Mouse (Mus musculus): ENCODE data around the gene Bcl2l11. TPM values are rescaled to one million over a fixed set of nuclear protein-coding genes. Genes with fewer than 3 reads are reported as not detected.
"Not testable (repeated sequence)": the region's sequence is repeated elsewhere in the genome, so short reads cannot be mapped to it uniquely, and the experiment has no call there.

The Bcl2l11 gene
- polyA plus RNA-seq, 1 experiment, result 5.2 TPM

DNA sequence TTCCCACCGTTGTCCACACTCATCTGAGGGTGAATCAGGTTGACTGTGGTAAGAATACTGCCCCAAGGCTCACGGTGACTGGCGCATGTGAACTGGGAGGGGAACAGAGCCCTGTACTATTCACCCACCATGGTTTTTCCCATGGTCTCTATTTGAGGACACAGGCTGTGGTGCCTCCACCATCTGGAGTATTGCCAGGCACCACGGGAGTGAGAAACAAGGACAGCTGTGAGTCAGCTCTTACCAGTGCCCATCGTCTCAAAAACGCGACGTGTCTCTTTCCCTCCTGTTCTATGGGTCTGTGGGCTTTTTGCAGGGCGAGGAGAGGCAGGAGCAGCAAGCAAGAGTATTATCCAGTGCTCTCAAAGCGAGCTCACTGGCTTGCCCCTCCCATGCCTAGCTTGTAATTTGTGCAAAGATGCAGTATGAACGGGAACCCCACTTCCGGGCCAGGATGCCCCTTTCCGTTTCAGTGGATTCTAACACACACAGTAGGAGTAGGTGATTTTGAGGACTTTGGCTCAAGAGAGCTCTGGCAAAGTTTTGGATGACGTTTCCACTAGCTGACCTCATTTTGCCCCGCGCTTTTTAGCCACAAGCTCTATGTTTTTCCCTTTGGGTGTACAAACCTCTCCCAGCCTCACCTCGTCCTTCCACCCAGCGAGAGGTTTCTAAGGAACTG is 53.4 kb downstream of the Bcl2l11 start:
- TF ChIP-seq CTCF (IDR thresholded peaks at IDR 0.05; ENCODE audit: borderline replicate concordance, insufficient read depth, low read depth, low read length) (no peak), POLR2A (IDR thresholded peaks at IDR 0.05; ENCODE audit: borderline replicate concordance, insufficient read depth, low read length) (no peak)

GRCm38 (mm10) chr2:128179808-128180379 is 54.1 kb downstream of the Bcl2l11 start:
- H3K27ac ChIP-seq (ENCODE audit: insufficient read depth, low read length), result no peak overlapping the region
- no peak overlapping the region for H3K4me3 ChIP-seq (replicated peaks; ENCODE audit: insufficient read depth, low read depth, low read length)
- no peak for TF ChIP-seq CTCF (IDR thresholded peaks at IDR 0.05; ENCODE audit: borderline replicate concordance, insufficient read depth, low read depth, low read length)
- no peak for TF ChIP-seq POLR2A (IDR thresholded peaks at IDR 0.05; ENCODE audit: borderline replicate concordance, insufficient read depth, low read length)
- H3K27me3 ChIP-seq (ENCODE audit: control insufficient read depth, insufficient read depth, low read length), result no peaks in the 10 kb centered on the region
- 72% methylated on average over 9 of the region's 9 CpGs for WGBS
- H3K4me1 ChIP-seq (ENCODE audit: control insufficient read depth, insufficient read depth, low read length), result peaks cover 23% of the 10 kb centered on the region
- DNase-seq, result no peak

More for the DNA sequence above, 53.4 kb downstream of the Bcl2l11 start:
- H3K27me3 ChIP-seq (ENCODE audit: control insufficient read depth, insufficient read depth, low read length), result no peaks in the 10 kb centered on the region
- no peak for DNase-seq
- 35% methylated on average over 18 of the region's 18 CpGs for WGBS
- no peak overlapping the region for H3K27ac ChIP-seq (ENCODE audit: insufficient read depth, low read length)
- H3K4me1 ChIP-seq (ENCODE audit: control insufficient read depth, insufficient read depth, low read length), result peaks cover 23% of the 10 kb centered on the region
- no peak overlapping the region for H3K4me3 ChIP-seq (replicated peaks; ENCODE audit: insufficient read depth, low read depth, low read length)

DNA sequence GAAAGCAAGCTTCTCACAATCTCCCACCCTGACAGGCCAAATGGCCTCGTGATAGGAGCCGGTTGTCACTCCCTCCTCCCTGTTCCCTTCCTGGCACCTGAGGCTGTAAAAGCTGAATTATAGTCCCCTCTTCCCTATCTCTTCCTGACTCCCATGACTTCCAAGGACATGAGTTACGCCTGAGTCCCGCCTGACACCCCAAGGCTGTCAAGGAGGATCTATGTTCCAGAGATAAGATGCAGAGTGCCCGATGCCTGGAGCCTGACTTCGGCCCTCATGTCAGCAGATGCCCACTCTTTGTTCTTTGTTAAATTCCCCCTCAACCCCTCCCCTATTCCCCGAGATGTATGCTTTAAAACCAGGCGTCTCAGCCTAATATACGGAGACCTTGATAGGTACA is 56.3 kb downstream of the Bcl2l11 start:
- DNase-seq; H3K27me3 ChIP-seq (ENCODE audit: control insufficient read depth, insufficient read depth, low read length); H3K4me3 ChIP-seq (replicated peaks; ENCODE audit: insufficient read depth, low read depth, low read length); H3K27ac ChIP-seq (ENCODE audit: insufficient read depth, low read length): not testable (repeated sequence)
- H3K4me1 ChIP-seq (ENCODE audit: control insufficient read depth, insufficient read depth, low read length), result peaks cover 17% of the 10 kb centered on the region
- 97% methylated on average over 9 of the region's 9 CpGs for WGBS

DNA sequence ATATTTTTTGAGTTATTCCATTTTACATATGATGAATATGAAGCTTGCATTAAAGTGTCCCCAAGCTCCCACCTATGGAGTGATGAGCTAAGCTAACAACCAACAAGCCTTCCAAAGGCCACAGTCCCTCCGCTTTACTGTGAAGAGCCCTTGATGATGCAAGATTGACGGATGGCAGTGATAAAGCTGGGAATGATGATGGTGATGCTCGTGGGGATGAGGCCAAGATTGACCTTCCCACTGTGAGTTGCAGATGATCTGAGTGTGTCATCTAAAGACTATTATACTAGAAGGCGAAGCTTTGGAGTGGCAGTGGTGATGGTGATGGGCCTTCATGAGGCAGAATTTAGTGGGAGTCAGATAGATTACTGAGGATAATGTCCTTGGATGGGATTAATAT is 56.9 kb downstream of the Bcl2l11 start:
- H3K27ac ChIP-seq (ENCODE audit: insufficient read depth, low read length), result no peak overlapping the region
- no peak overlapping the region for H3K4me3 ChIP-seq (replicated peaks; ENCODE audit: insufficient read depth, low read depth, low read length)
- DNase-seq, result no peak
- 90% methylated on average over 4 of the region's 4 CpGs for WGBS
- peaks cover 12% of the 10 kb centered on the region for H3K4me1 ChIP-seq (ENCODE audit: control insufficient read depth, insufficient read depth, low read length)
- TF ChIP-seq CTCF (IDR thresholded peaks at IDR 0.05; ENCODE audit: borderline replicate concordance, insufficient read depth, low read depth, low read length), result no peak
- TF ChIP-seq POLR2A (IDR thresholded peaks at IDR 0.05; ENCODE audit: borderline replicate concordance, insufficient read depth, low read length), result no peak
- no peaks in the 10 kb centered on the region for H3K27me3 ChIP-seq (ENCODE audit: control insufficient read depth, insufficient read depth, low read length)

DNA sequence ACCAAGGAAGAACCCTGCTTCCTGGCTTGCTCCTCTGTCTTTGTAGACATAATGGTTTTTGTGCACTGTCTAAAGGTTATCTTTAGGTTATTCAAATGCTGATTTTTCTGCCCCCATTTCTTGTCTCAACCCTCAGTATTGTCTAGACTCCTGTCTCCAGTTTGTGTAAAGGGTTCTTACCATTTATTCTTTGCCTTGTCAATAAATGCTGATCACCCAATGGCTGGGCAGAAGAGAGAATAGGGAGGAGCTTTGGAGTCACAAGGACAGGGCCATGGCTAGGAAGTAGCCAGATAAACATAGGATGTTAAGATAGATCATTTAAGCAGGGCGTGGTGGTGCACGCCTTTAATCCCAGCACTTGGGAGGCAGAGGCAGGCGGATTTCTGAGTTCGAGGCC is 57.9 kb downstream of the Bcl2l11 start:
- no peak for TF ChIP-seq POLR2A (IDR thresholded peaks at IDR 0.05; ENCODE audit: borderline replicate concordance, insufficient read depth, low read length)
- TF ChIP-seq CTCF (IDR thresholded peaks at IDR 0.05; ENCODE audit: borderline replicate concordance, insufficient read depth, low read depth, low read length), result no peak
- Histone ChIP-seq H3K4me1 (ENCODE audit: control insufficient read depth, insufficient read depth, low read length) (peaks cover 9% of the 10 kb centered on the region), H3K4me3 (replicated peaks; ENCODE audit: insufficient read depth, low read depth, low read length) (no peak overlapping the region), H3K27ac (ENCODE audit: insufficient read depth, low read length) (no peak overlapping the region), H3K27me3 (ENCODE audit: control insufficient read depth, insufficient read depth, low read length) (no peaks in the 10 kb centered on the region)
- DNase-seq, result no peak
- 93% methylated on average over 4 of the region's 4 CpGs for WGBS

- no peak overlapping the region for H3K27ac ChIP-seq (ENCODE audit: insufficient read depth, low read length)
- H3K27me3 ChIP-seq (ENCODE audit: control insufficient read depth, insufficient read depth, low read length), result no peaks in the 10 kb centered on the region
- 88% methylated on average over 4 of the region's 4 CpGs for WGBS
- H3K4me1 ChIP-seq (ENCODE audit: control insufficient read depth, insufficient read depth, low read length), result no peaks in the 10 kb centered on the region
- TF ChIP-seq CTCF (IDR thresholded peaks at IDR 0.05; ENCODE audit: borderline replicate concordance, insufficient read depth, low read depth, low read length) (no peak), POLR2A (IDR thresholded peaks at IDR 0.05; ENCODE audit: borderline replicate concordance, insufficient read depth, low read length) (no peak)
- no peak for DNase-seq
- H3K4me3 ChIP-seq (replicated peaks; ENCODE audit: insufficient read depth, low read depth, low read length), result no peak overlapping the region
Observed at GRCm38 (mm10) chr2:128185942-128186341, 60.1 kb downstream of the Bcl2l11 start.

DNA sequence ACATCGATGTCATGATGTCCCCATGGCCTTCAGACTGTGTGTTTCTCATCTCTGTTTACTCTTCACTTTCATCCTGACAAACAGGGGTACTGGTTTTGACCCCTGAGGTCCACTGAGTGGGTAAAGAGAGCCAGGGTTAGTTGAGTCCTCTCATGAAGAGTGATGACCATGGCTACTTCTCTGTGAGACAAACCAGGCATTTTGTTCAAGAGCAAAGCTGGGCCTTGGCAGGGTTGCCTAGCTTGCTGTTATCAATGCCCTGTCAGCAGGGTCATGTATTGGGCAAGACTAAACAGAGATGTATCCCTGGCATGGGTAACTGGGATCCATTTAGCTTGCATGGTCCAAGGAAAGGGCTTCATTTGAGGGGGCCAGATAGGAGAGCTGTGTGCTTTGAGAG is 61.4 kb downstream of the Bcl2l11 start:
- H3K27ac ChIP-seq (ENCODE audit: insufficient read depth, low read length), result no peak overlapping the region
- no peak for DNase-seq
- 98% methylated on average over 1 of the region's 1 CpGs for whole genome bisulfite sequencing
- H3K4me3 ChIP-seq (replicated peaks; ENCODE audit: insufficient read depth, low read depth, low read length), result no peak overlapping the region
- TF ChIP-seq POLR2A (IDR thresholded peaks at IDR 0.05; ENCODE audit: borderline replicate concordance, insufficient read depth, low read length) (no peak), CTCF (IDR thresholded peaks at IDR 0.05; ENCODE audit: borderline replicate concordance, insufficient read depth, low read depth, low read length) (no peak)
- H3K4me1 ChIP-seq (ENCODE audit: control insufficient read depth, insufficient read depth, low read length), result no peaks in the 10 kb centered on the region
- no peaks in the 10 kb centered on the region for H3K27me3 ChIP-seq (ENCODE audit: control insufficient read depth, insufficient read depth, low read length)

DNA sequence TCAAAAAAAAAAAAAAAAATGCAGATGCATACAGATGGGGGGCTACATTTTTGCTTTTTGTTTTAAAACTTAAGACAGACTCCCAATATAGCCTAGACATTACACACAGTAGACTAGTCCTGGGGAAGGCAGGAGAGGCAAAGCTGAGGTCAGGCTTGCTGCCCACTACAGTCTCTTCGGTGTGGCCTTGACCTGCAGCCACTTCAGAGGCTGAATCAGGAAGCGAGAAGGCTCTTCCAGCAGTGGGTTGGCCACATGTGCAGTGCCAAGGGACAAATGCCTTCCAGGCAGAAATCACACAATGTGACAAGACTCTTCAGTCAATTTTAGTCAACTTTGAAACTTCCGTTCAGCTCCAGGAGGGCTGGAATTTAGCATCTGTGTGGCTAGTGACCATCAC is 62.6 kb downstream of the Bcl2l11 start:
- WGBS, result 93% methylated on average over 3 of the region's 3 CpGs
- Histone ChIP-seq H3K27me3 (ENCODE audit: control insufficient read depth, insufficient read depth, low read length) (no peaks in the 10 kb centered on the region), H3K4me3 (replicated peaks; ENCODE audit: insufficient read depth, low read depth, low read length) (no peak overlapping the region), H3K4me1 (ENCODE audit: control insufficient read depth, insufficient read depth, low read length) (no peaks in the 10 kb centered on the region), H3K27ac (ENCODE audit: insufficient read depth, low read length) (no peak overlapping the region)
- TF ChIP-seq POLR2A (IDR thresholded peaks at IDR 0.05; ENCODE audit: borderline replicate concordance, insufficient read depth, low read length) (no peak), CTCF (IDR thresholded peaks at IDR 0.05; ENCODE audit: borderline replicate concordance, insufficient read depth, low read depth, low read length) (no peak)
- DNase-seq, result no peak
